Mouse (Mus musculus): Measurements from ENCODE around the gene Tiam1.

DNA sequence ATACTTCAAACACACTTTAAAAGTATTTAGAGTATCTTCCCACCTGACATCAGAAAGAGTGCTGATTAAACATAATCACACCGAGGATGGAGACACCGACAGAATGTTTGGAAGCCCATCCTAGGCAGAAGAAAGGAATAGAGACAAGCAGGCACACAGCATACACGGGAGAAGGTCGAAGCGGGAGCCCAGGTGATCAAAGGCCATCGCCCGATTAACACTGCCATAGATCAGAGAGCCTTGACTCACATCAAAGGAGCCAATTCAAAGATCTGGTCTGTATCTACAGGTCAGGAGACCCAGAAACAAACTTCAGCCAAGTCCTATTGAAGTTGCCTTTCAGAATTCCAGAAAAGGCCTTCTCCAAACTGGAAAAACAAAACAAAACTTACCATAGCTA, 10.8 kb downstream of the Tiam1 start:
- TF ChIP-seq CTCF (IDR thresholded peaks at IDR 0.05; ENCODE audit: low read depth) (no peak), EP300 (IDR thresholded peaks at IDR 0.05; ENCODE audit: low read depth) (no peak)

All from liver, embryonic 14.5 days (tissue).